Mouse (Mus musculus) mouse embryonic stem cell (cell line): ENCODE measurements at regions not wholly inside any gene's neighbourhood (a gene's known extent, or its start where the extent isn't known, plus 50 kb on each side); places are given as distances from the start of the nearest gene placed in this dataset.

Source experiments
- in situ Hi-C, 2 experiments: fragments of 300-500 bp; cut with MboI; formaldehyde crosslinking; loops; 1 replicate in 1 of 2; 3 replicates in 1 of 2; pipeline ENCODE4 v1.14.3; 2019 to 2020; ENCODE audit warnings: low sequenced_read_pairs in 2 of 2, low pct_unique_long_range_greater_than_20kb in 1 of 2, mixed read lengths in 1 of 2; ENCODE audit not compliant: unreplicated experiment in 1 of 2

DNA sequence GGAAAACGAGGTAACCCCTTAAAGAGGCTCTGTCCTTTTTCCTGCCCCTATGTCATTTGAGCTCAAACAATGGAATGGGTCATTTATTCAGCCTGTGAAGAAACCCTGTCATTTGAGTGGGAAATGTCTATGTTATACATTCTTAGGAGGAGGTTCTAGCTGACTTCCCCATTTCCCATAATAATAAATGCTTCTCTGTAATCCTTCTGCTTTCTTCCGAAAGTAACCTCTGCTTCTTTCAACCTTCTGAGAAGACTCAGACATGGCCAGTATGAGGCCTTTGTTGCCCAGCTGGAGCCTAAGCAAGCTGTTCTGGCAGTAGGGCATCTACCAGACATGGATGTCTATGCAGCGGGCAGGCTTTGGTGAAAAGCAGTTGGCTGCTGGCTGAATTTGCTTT, 150.2 kb upstream of the Pik3r1 start:
- in situ Hi-C loops: no loop called here

DNA sequence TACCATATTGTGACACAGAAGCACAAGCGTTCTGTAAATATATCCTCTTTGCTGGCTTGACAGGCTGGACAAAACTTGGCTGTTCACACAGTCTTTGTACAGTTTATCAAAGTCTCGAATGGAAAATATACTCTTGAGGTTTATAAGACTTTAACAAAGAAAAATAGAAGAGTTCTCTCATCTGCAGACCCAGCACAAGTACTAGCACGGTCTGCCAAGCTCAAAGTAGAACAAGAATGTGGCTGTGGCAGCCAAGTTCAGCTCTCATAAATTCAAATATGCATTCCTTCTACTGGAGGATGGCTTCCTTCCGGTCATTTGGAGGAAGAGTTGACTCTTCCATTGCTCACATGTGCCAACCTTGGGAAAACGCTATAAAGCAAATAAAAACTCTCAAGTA, 151.2 kb upstream of the Pik3r1 start:
- in situ Hi-C loops: no loop called here

DNA sequence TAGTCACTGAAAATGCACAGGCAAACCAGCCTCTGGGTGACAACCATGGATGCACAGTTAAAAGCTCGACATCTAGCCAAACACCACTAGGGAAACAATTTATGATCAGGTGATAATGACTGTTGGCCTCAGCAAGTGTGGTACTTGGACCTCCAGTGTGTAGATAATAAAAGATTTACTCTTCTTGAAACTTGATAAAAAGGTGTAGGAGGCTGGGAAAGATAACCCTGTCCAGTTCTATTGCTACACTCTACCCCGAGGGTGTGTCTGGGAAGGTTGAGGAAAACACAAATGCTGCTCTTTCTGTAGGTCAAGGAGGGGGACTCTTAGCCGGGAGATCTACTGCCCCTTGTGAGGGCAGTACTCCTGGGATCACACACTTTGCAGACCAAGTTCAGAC, 152.4 kb upstream of the Pik3r1 start:
- in situ Hi-C loops: no loop called here

DNA sequence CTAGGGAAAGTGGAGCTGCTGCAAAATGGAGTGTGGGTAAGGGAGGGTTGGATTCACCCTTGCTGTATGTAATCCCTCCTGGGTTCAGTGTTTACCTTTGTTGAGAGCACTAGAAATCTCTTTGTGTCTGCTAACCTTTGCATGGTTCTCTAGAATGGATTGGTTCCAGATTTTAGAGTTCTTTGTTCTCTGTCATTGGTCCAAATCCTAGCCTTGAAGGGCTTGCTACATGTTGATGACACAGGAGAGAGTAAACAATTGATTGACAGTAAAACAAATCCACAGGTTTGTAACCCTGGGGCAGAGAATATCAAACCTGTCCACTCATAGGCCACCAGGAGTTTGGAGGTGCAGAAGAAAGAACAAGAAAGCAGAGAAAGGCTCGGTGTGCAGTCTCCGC, 156.6 kb upstream of the Pik3r1 start:
- in situ Hi-C loops: no loop called here

DNA sequence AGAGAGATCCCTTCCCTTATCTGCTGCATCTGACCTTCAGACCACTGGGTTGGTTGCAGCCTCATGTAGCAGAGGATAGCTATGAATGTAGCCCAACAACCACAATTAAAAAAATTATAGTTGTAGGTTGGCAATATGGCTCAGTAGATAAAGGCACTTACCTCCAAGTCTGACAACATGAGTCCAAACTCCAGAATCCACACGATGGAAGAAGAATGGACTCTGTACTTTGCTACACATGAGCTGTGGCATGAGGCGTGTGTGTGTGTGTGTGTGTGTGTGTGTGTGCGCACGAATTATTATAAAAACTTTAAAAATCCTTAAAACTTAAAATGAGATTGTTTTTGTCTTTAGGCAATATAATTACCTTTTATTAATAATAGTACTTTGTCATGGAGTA, 163.2 kb upstream of the Pik3r1 start:
- in situ Hi-C loops: no loop called here

DNA sequence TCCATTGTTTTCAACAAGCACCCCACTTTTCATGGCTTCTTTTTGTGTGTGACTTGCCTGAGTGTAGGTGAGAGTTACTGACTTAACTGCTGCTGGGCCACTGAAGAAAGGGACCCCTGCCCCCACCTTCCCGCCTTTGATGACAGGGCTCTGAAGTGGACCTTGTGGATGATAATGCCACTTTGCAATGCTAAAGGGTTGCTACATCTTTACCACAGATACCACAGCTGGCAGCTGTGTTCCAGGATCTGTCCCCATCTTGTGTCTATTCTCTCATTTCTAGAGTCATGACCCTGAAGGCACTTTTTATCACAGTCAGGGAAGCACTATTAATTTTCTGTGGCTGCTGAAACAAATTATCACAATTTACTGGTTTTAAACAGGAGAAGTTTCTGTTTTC, 163.9 kb upstream of the Pik3r1 start:
- in situ Hi-C loops: no loop called here

DNA sequence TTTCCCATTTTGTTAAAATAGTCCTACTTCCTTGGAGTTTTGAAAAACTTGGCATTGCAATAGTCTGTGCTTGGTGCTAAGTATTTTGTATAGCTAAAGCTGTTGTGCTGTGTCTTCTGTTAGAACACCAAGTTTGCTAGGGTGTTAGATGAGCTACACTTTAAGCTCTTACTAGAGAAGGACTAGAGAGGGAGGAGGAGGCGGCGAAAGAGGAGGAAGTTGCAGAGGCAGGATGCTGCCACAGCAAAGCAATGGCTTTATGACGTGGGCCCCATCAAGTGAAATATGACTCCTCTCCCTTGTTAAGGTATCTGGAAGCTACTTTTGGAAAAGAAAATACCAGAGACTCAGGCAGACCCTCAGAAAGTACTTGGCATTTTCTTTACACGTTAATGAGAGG, 167.8 kb upstream of the Pik3r1 start:
- in situ Hi-C loops: no loop called here

DNA sequence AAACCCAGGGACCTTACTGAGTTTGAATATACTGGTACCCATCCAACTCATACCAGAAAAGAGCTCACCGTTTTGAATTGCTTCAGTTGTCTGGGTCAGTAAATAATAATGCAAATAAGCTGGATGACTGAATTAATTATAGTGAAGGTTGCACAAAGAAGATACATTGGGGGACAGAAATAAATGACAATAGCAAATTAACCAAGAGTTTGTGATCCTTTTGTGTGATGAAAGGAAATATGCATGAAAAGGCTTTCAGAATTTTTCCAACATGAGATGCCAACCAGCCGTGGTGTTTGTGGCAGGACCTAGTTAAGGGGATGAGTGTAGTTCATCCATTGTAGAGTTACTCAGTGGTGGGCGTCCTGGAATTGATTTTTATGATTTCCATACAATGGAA, 186.5 kb upstream of the Pik3r1 start:
- in situ Hi-C loops: no loop called here

DNA sequence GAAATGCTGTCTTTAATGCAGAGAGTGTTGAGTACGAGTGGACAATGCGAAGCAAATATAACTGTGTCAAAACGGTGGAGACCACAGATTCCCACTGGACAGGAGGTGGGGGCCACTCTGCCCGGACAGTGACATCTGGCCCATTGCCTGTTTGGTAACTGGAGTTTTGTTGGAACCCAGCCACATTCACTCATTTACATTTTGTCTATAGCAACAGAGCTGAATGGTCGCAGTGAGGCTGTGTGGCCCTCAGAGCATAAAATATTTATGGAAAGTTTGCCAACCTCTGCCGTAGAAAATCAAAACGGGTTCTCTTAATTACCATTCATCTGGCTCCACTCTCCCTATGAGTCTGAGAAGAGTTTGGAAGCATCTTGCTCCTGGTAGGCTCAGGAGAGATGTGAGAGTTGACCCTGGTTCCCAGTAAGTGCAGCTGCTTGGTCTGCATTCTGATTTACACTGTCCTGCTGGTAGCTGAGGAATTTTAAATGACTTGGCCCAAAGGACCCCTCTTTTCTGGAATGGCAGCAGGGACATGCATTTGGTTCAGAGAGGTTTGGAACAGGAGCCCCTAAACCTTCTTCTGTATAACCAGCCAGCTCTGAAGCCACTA, 187.9 kb upstream of the Pik3r1 start:
- in situ Hi-C loops: no loop called here

DNA sequence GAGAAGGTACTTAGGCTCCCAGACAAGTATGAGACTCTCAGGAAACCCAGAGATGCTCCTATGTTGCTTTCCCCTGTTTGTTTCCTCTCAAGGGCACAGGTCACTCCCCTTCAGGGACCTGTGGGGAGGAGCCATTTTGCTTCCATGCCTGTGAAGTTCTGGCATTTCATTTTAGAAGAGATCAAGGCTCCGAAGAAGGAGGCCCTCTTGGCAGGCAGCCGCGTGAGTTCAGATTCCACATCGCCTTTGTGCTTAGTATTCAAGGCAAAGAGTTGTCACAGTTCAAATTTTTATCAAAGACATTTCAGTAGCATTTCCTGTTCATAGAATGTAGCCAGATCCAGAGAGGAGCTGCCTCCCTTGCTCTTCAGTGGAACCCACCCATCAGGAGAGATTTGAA, 189.8 kb upstream of the Pik3r1 start:
- in situ Hi-C loops: no loop called here

DNA sequence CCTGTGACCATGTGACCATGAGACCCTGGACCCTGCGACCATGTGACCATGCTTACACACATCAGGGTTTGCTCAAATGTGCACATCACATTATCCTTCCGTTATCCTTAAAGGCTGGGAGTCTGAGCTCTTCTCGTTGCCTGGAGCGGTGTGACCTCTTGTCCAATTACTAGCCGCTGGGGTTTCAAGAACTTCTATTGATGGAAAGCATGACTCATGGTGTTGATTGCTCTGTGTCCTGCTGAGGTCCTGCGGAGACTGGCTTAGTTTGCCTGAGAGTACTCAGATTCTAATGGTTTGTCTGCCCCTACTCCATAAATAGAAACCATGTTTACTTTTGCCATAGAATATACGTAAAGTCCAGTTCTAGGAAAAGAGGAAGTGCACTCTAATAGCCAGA, 197.5 kb upstream of the Pik3r1 start:
- in situ Hi-C loops: no loop called here

DNA sequence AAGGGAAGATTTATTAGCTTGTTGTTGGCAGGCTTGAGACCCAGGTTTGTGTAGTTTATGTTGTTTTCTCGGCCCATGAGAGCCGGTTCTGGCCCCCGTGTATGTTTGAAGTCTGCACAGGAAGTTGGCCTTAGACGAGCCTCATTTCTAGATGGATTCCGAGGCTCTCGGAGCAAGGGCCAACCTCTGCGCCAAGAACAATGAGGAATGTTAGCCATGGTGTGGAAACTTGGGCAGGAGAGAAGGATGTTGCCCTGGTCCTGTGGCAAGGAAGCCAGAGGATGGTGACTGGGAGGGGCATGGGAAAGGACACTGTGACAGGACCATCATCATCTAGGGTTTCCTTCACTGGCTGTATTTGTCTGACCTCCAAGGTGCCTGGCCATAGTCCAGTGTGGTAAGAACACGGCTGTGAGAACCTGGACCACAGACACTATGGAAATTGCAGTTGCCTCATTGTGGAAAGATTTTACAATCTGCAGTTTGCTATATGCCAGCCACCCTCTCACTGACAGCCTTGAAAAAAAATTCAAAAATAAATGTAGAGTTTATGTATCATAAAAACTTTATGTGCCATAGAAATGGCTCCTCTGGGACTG, 198.9 kb upstream of the Pik3r1 start:
- in situ Hi-C loops: no loop called here

DNA sequence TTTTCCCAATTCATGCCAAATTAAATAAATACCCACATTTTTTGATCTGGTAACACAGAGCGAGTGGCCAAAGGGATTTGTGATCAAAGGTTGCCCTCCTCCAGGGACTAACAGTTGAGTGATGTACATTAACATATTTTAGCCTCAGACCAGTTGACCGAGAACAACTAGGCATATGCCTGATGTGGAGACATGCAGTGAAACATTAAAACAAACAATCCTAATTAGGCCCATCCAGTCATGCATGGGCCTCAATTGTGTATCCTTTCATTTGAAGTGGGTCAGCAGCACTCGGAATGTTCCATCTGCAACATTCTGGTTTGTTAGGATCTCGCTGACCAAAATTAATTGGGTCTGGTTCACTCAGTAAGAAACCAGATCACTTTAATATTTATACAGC, 199.4 kb upstream of the Pik3r1 start:
- in situ Hi-C loops: no loop called here

DNA sequence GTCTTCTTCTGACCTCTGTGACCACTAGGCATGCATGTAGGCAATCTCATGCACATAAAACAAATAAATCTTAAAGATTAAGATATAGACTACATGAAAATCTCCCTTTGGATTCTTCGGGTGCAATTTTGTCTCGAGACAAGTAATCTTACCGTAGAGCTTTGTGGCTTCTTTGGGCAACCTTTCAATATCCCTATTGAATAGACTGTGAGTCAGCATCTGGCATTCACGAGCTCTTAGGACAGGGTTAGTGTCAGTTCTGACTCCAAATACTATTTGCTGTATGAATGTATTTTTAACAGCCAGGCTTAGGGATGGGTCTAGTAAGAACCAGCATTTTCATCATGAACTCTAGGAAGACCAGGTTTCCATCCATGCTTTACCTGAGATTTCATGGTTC, 208.7 kb upstream of the Pik3r1 start:
- in situ Hi-C loops: no loop called here

DNA sequence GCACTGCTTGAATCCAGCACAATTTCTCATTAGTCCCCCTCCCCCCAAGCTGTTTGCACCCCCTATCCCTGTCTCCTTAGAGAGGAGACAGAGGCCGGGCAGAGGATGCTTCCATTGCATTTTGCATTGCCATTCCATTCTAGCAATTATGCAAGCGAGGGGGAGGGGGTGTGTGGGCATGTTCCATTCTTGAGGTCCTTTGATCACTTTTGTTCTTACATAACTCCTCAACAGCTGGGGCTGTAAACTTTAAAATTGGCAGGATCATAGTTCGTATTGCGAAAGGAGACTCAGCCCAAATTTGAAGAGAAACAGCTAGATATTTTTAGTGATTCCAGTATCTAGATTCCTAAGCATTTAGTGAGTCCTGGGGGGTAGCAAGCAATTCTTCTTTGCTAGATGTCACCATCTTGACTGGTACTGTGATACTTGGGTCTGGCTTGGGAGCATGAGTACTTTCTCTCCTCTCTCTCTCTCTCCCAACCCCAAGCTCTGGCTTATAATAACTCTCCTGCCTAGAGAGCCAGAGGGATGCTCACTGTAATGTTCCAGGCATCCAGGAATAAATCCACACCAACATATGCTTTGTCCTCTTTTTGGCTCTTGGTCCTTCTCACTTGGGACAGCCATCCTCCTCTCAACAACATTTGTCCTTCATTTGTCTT, 212.3 kb upstream of the Pik3r1 start:
- in situ Hi-C loops: no loop called here

DNA sequence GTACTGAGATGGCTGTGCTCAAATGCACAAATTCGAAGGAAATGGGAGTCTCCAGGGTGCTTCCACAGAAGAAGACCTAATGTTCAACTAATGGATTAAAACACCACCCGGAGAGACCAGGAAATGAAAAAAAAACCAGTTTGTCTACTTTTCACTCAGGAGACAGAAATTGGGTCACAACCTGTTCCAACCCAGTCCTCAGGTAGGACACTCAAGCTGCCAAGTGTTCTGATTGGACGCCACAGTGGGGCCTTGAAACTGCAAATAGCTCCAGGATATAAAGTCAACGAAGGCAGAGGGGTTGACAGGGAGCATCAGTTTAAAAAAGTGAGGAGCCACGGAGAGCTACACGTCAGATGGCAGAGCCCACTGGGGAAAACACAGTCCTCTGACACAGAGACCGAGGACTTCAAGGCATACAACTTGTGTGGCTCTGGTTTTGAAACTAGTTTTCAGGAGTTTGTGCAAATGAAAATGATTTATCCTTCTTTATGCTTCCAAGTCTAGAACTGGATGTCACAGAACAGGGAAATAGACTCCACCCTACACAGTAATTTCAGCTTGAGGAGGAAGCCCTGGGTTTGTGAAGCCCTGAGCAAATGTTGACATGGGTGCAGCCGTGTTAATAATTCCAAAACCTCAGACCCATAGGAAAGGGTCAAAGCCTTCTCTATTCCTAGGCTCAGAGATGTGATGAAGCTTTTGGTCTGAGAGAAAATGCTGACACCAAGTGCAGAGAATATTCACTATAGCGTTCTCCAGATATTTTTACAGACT, 220.8 kb upstream of the Pik3r1 start:
- in situ Hi-C loops: no loop called here

DNA sequence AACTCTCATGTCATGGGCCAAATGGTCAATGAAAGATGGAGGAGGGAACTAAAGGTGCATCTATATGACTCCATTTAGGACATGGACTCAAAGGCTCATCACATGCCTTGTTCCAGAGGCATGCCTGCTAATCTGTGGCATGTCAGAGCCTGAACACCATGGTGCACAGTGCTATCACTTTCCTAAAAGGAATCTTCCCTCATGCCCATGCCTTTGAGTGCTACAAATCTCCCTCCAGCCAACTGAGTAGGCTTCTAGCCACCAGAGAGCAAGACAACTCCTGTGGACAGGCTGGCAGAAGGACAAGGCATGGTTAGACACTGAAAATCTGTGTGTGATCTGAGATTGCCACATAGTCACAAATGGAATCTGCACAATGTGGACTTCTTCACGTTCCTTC, 223.7 kb upstream of the Pik3r1 start:
- in situ Hi-C loops: no loop called here

DNA sequence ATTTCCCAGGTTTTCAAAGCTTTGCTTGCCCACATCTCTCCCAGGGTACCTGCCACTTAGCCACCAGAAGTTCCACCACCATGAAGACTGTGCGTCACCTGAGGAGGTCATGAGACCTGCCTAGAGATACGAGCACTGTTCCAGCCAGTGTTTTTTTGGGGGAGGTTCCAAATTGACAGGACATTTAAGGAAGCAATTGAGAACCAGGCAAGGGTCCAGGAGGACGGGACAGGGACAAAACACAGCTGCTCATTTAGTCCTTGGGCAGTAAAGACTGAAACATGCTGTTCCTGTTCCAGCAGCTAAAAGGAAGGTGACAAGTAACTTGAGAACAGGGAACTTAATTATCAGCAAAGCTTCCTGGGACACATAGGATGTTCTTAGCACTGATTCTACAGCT, 226.8 kb upstream of the Pik3r1 start:
- in situ Hi-C loops: no loop called here

DNA sequence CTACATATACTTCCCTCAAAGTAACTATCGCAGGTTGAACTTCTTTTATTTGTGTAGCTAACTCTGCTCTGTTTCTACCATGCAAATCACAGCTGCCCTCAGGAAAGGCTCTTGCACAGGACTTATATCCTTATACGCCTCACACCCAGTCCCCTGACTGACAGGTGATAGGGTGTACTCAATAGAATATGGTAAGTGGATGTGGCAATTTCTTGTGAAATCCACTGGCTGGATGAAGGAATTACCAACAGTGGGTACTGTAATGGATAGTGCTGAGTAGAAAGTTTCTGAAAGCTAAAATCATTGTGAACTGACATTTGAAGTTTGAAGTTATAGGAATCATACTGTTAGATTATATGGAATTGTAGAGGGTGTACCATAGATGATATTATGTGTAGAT, 227.5 kb upstream of the Pik3r1 start:
- in situ Hi-C loops: no loop called here

DNA sequence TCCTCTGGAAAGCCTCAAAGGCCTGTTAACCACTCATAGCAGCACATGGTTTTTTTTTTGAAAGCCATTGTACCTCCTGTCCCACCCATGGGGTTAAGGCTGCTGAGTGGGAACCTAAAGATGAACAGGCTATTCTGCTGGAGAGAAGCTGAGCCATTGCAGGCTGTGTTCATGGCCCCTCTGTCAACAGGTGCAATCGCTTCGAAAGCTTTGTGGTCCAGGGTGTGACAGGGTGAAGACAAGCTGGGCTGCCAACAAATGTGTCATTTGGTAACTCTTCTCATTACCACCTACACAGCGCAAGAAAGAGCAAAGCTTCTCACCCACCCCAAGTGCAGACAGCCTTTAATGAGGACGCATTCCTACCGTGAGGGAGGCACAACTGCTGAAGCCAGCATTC, 228.1 kb upstream of the Pik3r1 start:
- in situ Hi-C loops: no loop called here
